Mouse (Mus musculus): Measurements from ENCODE around the gene Fam19a1. TPM values are rescaled to one million over a fixed set of nuclear protein-coding genes. Genes with fewer than 3 reads are reported as not detected.

Fam19a1 gene
- polyA plus RNA-seq (2015; fragmentation: Nextera tagmentation; extraction: Ambion mirVana) = 1.7 and 2.9 TPM in 2 replicates

GRCm38 (mm10) chr6:96112854-96113253, at the start of gene Fam19a1:
TSS of gene Fam19a1 (plus strand) at chr6:96113154.
- Histone ChIP-seq H3K9ac (ENCODE audit: low read depth, low read length) (no peak within 1 kb of the TSS), H3K4me3 (ENCODE audit: low read depth, low read length) (peak within 1 kb of the TSS; percentile 21)
- ATAC-seq = no peak

GRCm38 (mm10) chr6:96071080-96071479, 41.9 kb upstream of the Fam19a1 start:
- no peak overlapping the region for H3K9ac ChIP-seq (ENCODE audit: low read depth, low read length)
- 81% methylated on average over 4 of the region's 4 CpGs for WGBS
- no peak overlapping the region for H3K4me3 ChIP-seq (ENCODE audit: low read depth, low read length)
- no peak overlapping the region for H3K27ac ChIP-seq (ENCODE audit: low read depth, low read length)
- TF ChIP-seq CTCF (IDR thresholded peaks at IDR 0.05; ENCODE audit: low read depth) = no peak
- no peaks in the 10 kb centered on the region for H3K9me3 ChIP-seq (ENCODE audit: control insufficient read depth)
- H3K36me3 ChIP-seq (ENCODE audit: control insufficient read depth, insufficient read depth) = no peaks in the 10 kb centered on the region
- no peaks in the 10 kb centered on the region for H3K4me1 ChIP-seq (replicated peaks; ENCODE audit: control insufficient read depth, insufficient read depth, low read length)
- H3K4me2 ChIP-seq (replicated peaks; ENCODE audit: low read depth) = no peak overlapping the region
- H3K27me3 ChIP-seq (replicated peaks; ENCODE audit: control insufficient read depth, insufficient read depth, low read length) = no peaks in the 10 kb centered on the region
- no peak for ATAC-seq

More at GRCm38 (mm10) chr6:96112854-96113253, at the start of gene Fam19a1:
- Histone ChIP-seq H3K4me1 (replicated peaks; ENCODE audit: control insufficient read depth, insufficient read depth, low read length) (no peaks in the 10 kb centered on the region; the same call in 1 of the 2 replicates), H3K9me3 (ENCODE audit: control insufficient read depth) (no peaks in the 10 kb centered on the region), H3K36me3 (ENCODE audit: control insufficient read depth, insufficient read depth) (no peaks in the 10 kb centered on the region), H3K4me2 (replicated peaks; ENCODE audit: low read depth) (peak within 1 kb of the TSS; percentile 37), H3K27ac (ENCODE audit: low read depth, low read length) (no peak within 1 kb of the TSS), H3K27me3 (replicated peaks; ENCODE audit: control insufficient read depth, insufficient read depth, low read length) (no peaks in the 10 kb centered on the region)
- 27% methylated on average over 6 of the region's 6 CpGs for WGBS
- TF ChIP-seq CTCF (IDR thresholded peaks at IDR 0.05; ENCODE audit: low read depth) = no peak

GRCm38 (mm10) chr6:96071567-96071966, 41.4 kb upstream of the Fam19a1 start:
- Histone ChIP-seq H3K4me1 (replicated peaks; ENCODE audit: control insufficient read depth, insufficient read depth, low read length) (no peaks in the 10 kb centered on the region), H3K27me3 (replicated peaks; ENCODE audit: control insufficient read depth, insufficient read depth, low read length) (no peaks in the 10 kb centered on the region), H3K36me3 (ENCODE audit: control insufficient read depth, insufficient read depth) (no peaks in the 10 kb centered on the region), H3K4me3 (ENCODE audit: low read depth, low read length) (no peak overlapping the region), H3K9ac (ENCODE audit: low read depth, low read length) (no peak overlapping the region), H3K27ac (ENCODE audit: low read depth, low read length) (no peak overlapping the region), H3K9me3 (ENCODE audit: control insufficient read depth) (no peaks in the 10 kb centered on the region), H3K4me2 (replicated peaks; ENCODE audit: low read depth) (no peak overlapping the region)
- no peak for TF ChIP-seq CTCF (IDR thresholded peaks at IDR 0.05; ENCODE audit: low read depth)
- no peak for ATAC-seq

DNA sequence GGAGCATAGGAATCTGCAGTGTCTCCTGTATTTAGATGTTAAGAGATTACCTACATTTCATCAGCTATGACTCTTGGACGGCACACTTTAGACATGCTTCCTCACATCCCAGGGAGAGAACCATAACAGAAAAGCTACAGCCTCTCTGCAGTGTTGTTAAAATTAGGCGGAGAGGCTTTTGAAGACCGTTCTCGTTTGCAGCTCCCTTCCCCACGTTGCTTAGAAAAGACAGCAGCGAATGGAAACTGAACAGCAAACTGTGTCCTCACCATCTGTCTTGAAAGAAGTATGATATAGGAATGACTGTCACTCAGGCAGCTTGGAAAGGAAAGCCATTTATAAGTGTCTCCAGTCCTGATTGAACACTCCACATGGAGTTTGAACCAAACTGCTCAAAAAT, 23.0 kb upstream of the Fam19a1 start:
- 89% methylated on average over 6 of the region's 6 CpGs for WGBS

GRCm38 (mm10) chr6:96093716-96094115, 19.2 kb upstream of the Fam19a1 start:
- WGBS = 74% methylated on average over 1 of the region's 1 CpGs
- Histone ChIP-seq H3K4me1 (replicated peaks; ENCODE audit: control insufficient read depth, insufficient read depth, low read length) (no peaks in the 10 kb centered on the region), H3K4me3 (ENCODE audit: low read depth, low read length) (no peak overlapping the region), H3K27me3 (replicated peaks; ENCODE audit: control insufficient read depth, insufficient read depth, low read length) (no peaks in the 10 kb centered on the region), H3K9ac (ENCODE audit: low read depth, low read length) (no peak overlapping the region), H3K27ac (ENCODE audit: low read depth, low read length) (no peak overlapping the region), H3K9me3 (ENCODE audit: control insufficient read depth) (no peaks in the 10 kb centered on the region), H3K36me3 (ENCODE audit: control insufficient read depth, insufficient read depth) (no peaks in the 10 kb centered on the region), H3K4me2 (replicated peaks; ENCODE audit: low read depth) (no peak overlapping the region)
- no peak for TF ChIP-seq CTCF (IDR thresholded peaks at IDR 0.05; ENCODE audit: low read depth)
- no peak for ATAC-seq

More for the DNA sequence above, 23.0 kb upstream of the Fam19a1 start:
- no peak overlapping the region for H3K4me2 ChIP-seq (replicated peaks; ENCODE audit: low read depth)
- H3K9ac ChIP-seq (ENCODE audit: low read depth, low read length) = no peak overlapping the region
- H3K27me3 ChIP-seq (replicated peaks; ENCODE audit: control insufficient read depth, insufficient read depth, low read length) = no peaks in the 10 kb centered on the region
- no peak for TF ChIP-seq CTCF (IDR thresholded peaks at IDR 0.05; ENCODE audit: low read depth)
- no peaks in the 10 kb centered on the region for H3K4me1 ChIP-seq (replicated peaks; ENCODE audit: control insufficient read depth, insufficient read depth, low read length)
- H3K36me3 ChIP-seq (ENCODE audit: control insufficient read depth, insufficient read depth) = no peaks in the 10 kb centered on the region
- H3K27ac ChIP-seq (ENCODE audit: low read depth, low read length) = no peak overlapping the region
- H3K4me3 ChIP-seq (ENCODE audit: low read depth, low read length) = no peak overlapping the region
- no peak for ATAC-seq
- H3K9me3 ChIP-seq (ENCODE audit: control insufficient read depth) = no peaks in the 10 kb centered on the region

DNA sequence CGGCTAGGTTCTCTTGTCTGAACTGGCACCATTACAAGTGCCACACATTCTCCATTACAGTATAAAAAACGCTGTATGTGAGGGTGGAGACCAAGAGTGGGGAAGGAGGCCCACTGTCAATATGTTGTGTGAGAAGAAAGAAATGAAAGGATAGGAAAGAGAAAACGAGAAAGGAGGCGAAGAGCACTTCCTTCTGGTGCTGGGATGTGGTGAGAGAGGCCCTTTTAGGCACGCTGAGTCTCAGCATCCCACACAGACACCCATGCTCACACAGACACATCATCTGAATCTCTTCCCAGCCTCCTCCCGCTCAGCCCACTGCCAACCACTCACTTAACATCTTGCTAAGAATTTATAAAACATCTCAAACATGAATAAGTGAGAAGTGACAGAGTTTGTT, 14.7 kb upstream of the Fam19a1 start:
- no peaks in the 10 kb centered on the region for H3K4me1 ChIP-seq (replicated peaks; ENCODE audit: control insufficient read depth, insufficient read depth, low read length)
- ATAC-seq = no peak
- H3K36me3 ChIP-seq (ENCODE audit: control insufficient read depth, insufficient read depth) = no peaks in the 10 kb centered on the region
- no peaks in the 10 kb centered on the region for H3K9me3 ChIP-seq (ENCODE audit: control insufficient read depth)
- no peak overlapping the region for H3K4me3 ChIP-seq (ENCODE audit: low read depth, low read length)
- no peaks in the 10 kb centered on the region for H3K27me3 ChIP-seq (replicated peaks; ENCODE audit: control insufficient read depth, insufficient read depth, low read length)
- no peak overlapping the region for H3K4me2 ChIP-seq (replicated peaks; ENCODE audit: low read depth)
- TF ChIP-seq CTCF (IDR thresholded peaks at IDR 0.05; ENCODE audit: low read depth) = no peak
- H3K9ac ChIP-seq (ENCODE audit: low read depth, low read length) = no peak overlapping the region
- no peak overlapping the region for H3K27ac ChIP-seq (ENCODE audit: low read depth, low read length)
- WGBS = 85% methylated on average over 6 of the region's 6 CpGs

- Histone ChIP-seq H3K9me3 (ENCODE audit: control insufficient read depth) (no peaks in the 10 kb centered on the region), H3K4me3 (ENCODE audit: low read depth, low read length) (no peak overlapping the region), H3K4me1 (replicated peaks; ENCODE audit: control insufficient read depth, insufficient read depth, low read length) (no peaks in the 10 kb centered on the region; the same call in 1 of the 2 replicates), H3K4me2 (replicated peaks; ENCODE audit: low read depth) (no peak overlapping the region), H3K36me3 (ENCODE audit: control insufficient read depth, insufficient read depth) (no peaks in the 10 kb centered on the region), H3K27ac (ENCODE audit: low read depth, low read length) (no peak overlapping the region), H3K27me3 (replicated peaks; ENCODE audit: control insufficient read depth, insufficient read depth, low read length) (no peaks in the 10 kb centered on the region), H3K9ac (ENCODE audit: low read depth, low read length) (no peak overlapping the region)
- WGBS = 80% methylated on average over 1 of the region's 1 CpGs
- ATAC-seq = no peak
- no peak for TF ChIP-seq CTCF (IDR thresholded peaks at IDR 0.05; ENCODE audit: low read depth)
Measured at GRCm38 (mm10) chr6:96111656-96112055, 1.3 kb upstream of the Fam19a1 start.

All from intestine, postnatal 0 days (tissue).